Mouse (Mus musculus) small intestine, adult 2 months (tissue): Measurements from ENCODE around the gene Slc35a1.

ENCODE experiments used
- CTCF ChIP-seq: fragments of 200-500 bp; IDR thresholded peaks from 2 replicates; pipeline ENCODE4 v1.5.1; 2012; ENCODE audit warnings: low read depth, mild to moderate bottlenecking, control low read depth, inconsistent platforms, low read length, moderate library complexity, mixed read lengths; ENCODE audit not compliant: insufficient replicate concordance, insufficient read length; ENCODE audit errors: extremely low read depth
- POLR2A ChIP-seq: fragments of 200-500 bp; IDR thresholded peaks from 2 replicates; pipeline ENCODE4 v1.6.1; 2012; ENCODE audit warnings: low read depth, mild to moderate bottlenecking, control low read depth, inconsistent platforms, low read length, moderate library complexity

DNA sequence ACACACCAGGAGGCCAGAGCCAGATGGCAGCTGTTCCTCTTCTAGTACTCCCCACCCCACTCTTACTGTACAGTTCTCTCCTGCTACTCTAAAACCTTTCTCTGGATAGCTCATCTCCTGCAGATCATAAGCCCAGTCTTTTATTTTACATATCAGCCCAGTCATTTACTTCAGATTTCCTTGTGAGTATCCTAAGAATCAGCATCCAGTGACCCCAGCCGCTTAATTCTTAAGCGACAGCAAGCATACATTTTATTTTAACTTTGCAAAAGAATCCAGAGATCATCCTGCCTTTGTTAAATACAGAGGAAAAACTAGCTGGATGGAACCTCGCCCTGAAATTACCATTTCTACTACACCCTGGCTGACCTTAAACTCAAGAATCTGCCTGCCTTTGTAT is 47.2 kb upstream of the Slc35a1 start:
- TF ChIP-seq CTCF: no peak
- TF ChIP-seq POLR2A: no peak
